Mouse (Mus musculus) Patski (cell line): ENCODE data around the gene Reep3. TPM values are rescaled to one million over a fixed set of nuclear protein-coding genes. Genes with fewer than 3 reads are reported as not detected.

Experiments used
- ATAC-seq: fragments of 100-300 bp; one replicate; pipeline ENCODE4 v1.8.0; 2021
- CTCF ChIA-PET: fragments of 350-600 bp; sonication (Branson Sonifier 250); formaldehyde crosslinking; loops from one replicate; lab custom pipeline; 2022; ENCODE audit warnings: inconsistent platforms; lab: Charles Lee
- POLR2A ChIA-PET: fragments of 350-600 bp; sonication (Branson Sonifier 250); formaldehyde crosslinking; loops from one replicate; lab custom pipeline; 2022; ENCODE audit warnings: antibody characterized with exemption, inconsistent platforms; lab: Charles Lee
- DNase-seq: peaks from one replicate; pipeline ENCODE4 v3.0.0-alpha.2; 2011; ENCODE audit warnings: low read depth, low spot score
- H3K27me3 ChIP-seq: fragments of 371-371 bp; one replicate; pipeline ENCODE4 v1.5.1; 2021
- CTCF ChIP-seq: fragments of 100-300 bp; IDR thresholded peaks from one replicate; pipeline ENCODE4 v1.5.1; 2021
- in situ Hi-C: fragments of 300-500 bp; cut with MboI; formaldehyde crosslinking; loops from 3 replicates; pipeline ENCODE4 v1.11.1; 2018; ENCODE audit warnings: low pct_unique_long_range_greater_than_20kb, mixed read lengths
- polyA plus RNA-seq: library from polyadenylated mRNA; unstranded; gene quantifications from one replicate; pipeline ENCODE4 v1.2.3, GENCODE M21; 2021

The Reep3 gene
- polyA plus RNA-seq, 1 experiment from 2014 or later = 46.6 TPM

DNA sequence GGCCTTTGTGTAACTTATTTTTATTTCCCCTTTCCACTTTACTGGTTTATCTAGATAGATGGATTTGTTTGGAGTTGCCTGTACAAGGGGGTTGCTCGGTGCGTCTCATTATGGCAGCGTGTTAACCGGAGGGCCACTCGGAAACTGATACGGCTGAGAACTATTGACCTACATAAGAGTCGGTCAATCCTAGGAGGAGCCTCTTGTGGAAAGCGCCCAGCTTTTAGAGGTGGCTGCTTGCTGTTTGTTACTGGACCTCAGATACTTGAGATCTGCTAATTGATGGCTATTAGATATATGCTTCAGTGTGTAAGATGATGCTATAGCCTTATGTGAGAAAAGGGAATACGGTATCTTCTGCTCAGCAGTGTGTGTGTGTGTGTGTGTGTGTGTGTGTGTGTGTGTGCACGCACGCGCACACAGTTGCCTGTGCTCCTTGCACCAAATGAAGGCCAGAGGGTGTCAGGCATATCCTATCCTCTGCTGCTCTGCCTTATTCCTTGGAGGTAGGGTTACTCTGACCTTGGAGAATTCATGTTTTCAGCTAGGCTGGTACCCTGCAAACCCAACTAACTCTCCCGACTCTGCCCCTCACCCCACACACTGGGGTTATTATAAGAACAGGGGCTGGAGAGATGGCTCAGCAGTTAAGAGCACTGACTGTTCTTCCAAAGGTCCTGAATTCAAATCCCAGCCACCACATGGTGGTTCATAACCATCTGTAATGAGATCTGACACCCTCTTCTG lies 2.6 kb upstream of the Reep3 start:
- in situ Hi-C loops = loop anchor here (5.0 kb wide), 1 partner anchor 88 kb away; no protein-coding TSS in a partner anchor
- no peak for TF ChIP-seq CTCF
- CTCF ChIA-PET = interaction anchor here (0.8 to 1.7 kb wide), 6 partner anchors 9 to 246 kb away, joined by 3 to 5 read pairs (median 4); no protein-coding TSS in a partner anchor
- POLR2A ChIA-PET = interaction anchor here (0.6 to 2.3 kb wide), 2 partner anchors 120 to 255 kb away, joined by 5 to 7 read pairs; no protein-coding TSS in a partner anchor
- no peak for DNase-seq
- H3K27me3 ChIP-seq = no peaks in the 10 kb centered on the region
- no peak for ATAC-seq

DNA sequence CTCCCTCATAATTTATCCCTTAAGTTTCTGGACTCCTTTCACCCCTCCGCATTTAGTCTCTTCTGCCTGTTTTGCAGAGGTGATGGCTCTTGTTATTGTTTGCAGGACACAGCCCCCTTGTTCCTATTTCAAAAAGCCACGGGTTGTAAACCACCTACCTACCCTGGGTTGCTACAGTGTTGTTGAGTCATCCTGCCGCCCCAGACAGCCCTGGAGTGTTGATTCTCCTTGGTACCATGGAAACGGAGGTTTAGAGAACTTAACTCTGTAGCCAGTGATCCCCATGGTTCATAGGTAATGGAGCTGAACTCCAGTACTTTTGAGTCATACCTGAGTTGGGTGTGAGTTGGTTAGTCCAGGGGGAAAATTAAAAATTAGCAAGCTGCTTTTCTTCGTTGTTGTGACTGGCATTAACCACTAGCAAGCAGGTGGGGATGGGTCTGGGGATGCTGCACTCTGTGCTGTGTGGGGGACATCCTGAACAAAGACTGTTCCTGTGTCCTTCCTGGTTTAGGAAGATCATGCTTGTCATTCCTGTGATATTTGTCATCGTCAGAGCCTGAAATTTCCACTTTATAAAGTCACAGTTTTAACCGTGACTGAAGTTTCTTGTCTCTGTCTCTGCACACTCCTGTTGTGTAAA lies 1.8 kb upstream of the Reep3 start:
- in situ Hi-C loops = loop anchor here (5.0 kb wide), 1 partner anchor 89 kb away; no protein-coding TSS in a partner anchor
- POLR2A ChIA-PET = interaction anchor here (0.6 to 1.2 kb wide), 2 partner anchors 178 to 254 kb away, joined by 3 to 5 read pairs; no protein-coding TSS in a partner anchor

DNA sequence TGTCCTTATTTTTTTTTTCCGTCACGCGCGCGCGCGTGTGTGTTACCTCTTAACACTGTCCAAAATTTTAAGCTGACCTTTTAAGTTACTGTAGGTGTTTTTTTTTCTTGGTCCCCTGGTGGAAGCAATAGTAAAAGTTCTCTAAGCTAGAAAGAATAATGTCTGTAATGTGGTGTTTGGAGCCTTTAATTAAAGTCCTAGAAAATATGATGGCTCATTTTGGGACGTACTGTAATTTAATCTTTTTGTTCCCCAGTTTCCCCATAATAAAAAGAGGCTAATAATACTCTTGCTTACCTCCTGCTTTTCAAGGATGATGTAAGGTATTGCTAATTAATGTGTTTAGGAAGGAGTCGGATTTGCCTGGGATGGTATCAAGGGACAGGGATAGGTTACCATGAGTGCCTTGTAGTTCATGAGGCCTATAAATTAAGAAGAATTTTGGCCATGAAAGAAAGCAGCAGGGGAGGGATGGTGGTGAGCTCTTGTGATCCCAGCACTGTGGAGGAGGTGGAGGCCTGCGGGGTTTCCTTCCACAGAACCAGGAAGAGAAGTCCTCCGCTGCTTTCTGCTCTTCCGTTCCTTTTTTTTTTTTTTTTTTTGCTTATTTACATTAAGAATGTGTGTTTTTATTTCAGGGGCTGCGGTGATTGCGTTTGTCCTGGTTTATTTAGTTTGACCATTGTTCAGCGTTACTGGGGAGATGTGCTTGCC lies 849 bp upstream of the Reep3 start:
- no peak for TF ChIP-seq CTCF
- in situ Hi-C loops = loop anchor here (5.0 kb wide), 1 partner anchor 90 kb away; no protein-coding TSS in a partner anchor
- POLR2A ChIA-PET = interaction anchor here (0.6 to 1.2 kb wide), 6 partner anchors 23 to 766 kb away, joined by 3 to 4 read pairs (median 4); no protein-coding TSS in a partner anchor
- H3K27me3 ChIP-seq = no peaks in the 10 kb centered on the region
- DNase-seq (peak; percentile 13), ATAC-seq (no peak)
- CTCF ChIA-PET = interaction anchor here (1.2 to 2.1 kb wide), 2 partner anchors 22 to 88 kb away, joined by 3 to 6 read pairs; no protein-coding TSS in a partner anchor

More for the DNA sequence above, 1.8 kb upstream of the Reep3 start:
- H3K27me3 ChIP-seq = no peaks in the 10 kb centered on the region
- TF ChIP-seq CTCF = no peak
- CTCF ChIA-PET = interaction anchor here (0.8 to 2.1 kb wide), 3 partner anchors 21 to 96 kb away, joined by 3 to 6 read pairs (median 3); no protein-coding TSS in a partner anchor
- ATAC-seq (peak; percentile 75), DNase-seq (peak; percentile 90)

DNA sequence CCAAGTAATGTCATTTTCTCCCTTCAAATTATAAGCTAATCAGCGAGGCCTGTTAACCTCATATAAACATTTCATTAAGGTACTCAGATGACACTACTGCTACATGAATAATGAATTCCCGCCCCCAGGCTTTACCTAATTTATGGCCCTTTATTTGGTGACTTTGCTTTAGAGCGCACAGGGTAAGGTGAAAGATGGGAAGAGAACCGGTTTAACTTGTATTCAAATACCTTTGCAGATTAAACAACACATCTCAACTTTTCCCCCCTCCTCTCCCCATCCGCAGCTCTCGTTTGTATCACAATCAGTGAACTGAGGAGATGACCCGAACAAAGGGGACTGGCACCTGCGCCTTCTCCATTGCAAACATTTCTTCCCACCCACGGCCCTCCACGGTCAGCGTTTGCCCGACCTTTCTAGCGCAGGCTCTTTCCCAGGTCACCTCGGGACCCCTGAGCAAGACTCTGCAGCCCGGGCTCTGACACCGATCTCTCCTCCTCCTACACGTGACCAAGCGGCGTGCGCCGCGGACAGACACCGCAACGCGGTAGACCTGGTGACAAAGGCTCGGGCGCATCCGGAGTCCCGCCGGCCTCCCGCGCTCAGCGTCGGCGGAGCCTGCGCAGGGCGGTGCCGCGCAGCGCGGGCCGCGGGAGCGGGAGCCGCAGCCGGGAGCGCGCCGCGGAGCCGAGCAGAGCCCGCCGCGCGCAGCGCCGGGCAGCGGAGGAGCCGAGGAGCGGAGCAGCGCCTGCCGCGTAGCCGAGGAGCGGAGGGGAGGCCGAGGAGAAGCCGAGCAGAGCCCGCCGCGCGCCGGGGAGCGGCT lies 736 bp downstream of the Reep3 start, which contains the start of gene Jmjd1c:
Gene Jmjd1c (plus strand): TSS at position 328 of the 823 bp plus-strand sequence.
- ChIA-PET CTCF (interaction anchor here (1.0 kb wide), 1 partner anchor 14 kb away, joined by 4 read pairs; no protein-coding TSS in a partner anchor), POLR2A (interaction anchor here (0.6 to 1.8 kb wide), 2 partner anchors 175 to 180 kb away, joined by 3 to 9 read pairs; no protein-coding TSS in a partner anchor)
- no peaks in the 10 kb centered on the region for H3K27me3 ChIP-seq
- ATAC-seq (peak; percentile 35), DNase-seq (no peak)
- TF ChIP-seq CTCF = no peak
- in situ Hi-C loops = loop anchor here (5.0 kb wide), 1 partner anchor 91 kb away; no protein-coding TSS in a partner anchor

DNA sequence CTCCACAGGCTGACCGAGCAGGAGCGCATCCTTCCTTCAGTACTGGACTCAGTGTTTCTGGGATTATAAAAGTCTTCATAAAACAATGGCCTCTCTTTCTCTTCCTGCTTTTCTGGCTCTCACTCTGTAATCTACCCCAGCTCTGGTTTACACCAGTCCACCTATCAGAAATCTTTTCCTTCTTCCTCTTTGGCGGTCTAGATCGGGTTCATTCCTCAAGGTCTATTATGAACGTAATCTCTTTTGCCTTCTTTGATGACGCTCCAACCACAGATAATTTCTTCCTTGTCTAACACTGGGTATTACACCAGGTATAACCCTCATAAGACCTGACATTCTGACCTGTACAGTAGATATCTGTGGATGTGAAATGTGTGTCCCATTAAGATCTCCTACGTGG lies 1.8 kb downstream of the Reep3 start:
- TF ChIP-seq CTCF = no peak
- ChIA-PET POLR2A (interaction anchor here (0.6 to 1.8 kb wide), 2 partner anchors 174 to 179 kb away, joined by 3 to 9 read pairs; no protein-coding TSS in a partner anchor), CTCF (interaction anchor here (1.6 kb wide), 1 partner anchor 13 kb away, joined by 3 read pairs; no protein-coding TSS in a partner anchor)
- in situ Hi-C loops = loop anchor here (5.0 kb wide), 1 partner anchor 92 kb away; no protein-coding TSS in a partner anchor
- ATAC-seq (no peak), DNase-seq (no peak)
- H3K27me3 ChIP-seq = no peaks in the 10 kb centered on the region

DNA sequence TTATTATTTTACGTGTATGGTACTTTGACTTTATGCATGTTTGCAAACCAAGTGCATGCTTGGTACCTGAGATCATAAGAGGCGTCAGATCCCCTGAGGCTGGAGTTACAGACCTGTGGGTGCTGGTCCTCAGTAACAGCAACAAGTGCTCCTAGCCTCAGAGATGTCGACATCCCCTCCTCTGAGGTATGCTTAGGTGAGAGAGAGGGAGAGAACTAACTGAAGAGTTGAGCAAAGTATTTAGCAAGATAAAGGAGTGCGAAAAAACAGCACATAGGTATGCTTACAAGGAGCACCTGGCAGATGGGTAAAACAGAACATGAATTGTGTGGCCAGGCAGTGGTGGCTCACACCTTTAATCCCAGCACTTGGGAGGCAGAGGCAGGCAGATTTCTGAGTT lies 6.1 kb downstream of the Reep3 start:
- ChIA-PET POLR2A (no interaction called here), CTCF (no interaction called here)
- no peak for DNase-seq
- no peaks in the 10 kb centered on the region for H3K27me3 ChIP-seq
- TF ChIP-seq CTCF = no peak
- ATAC-seq = no peak
- in situ Hi-C loops = no loop called here

DNA sequence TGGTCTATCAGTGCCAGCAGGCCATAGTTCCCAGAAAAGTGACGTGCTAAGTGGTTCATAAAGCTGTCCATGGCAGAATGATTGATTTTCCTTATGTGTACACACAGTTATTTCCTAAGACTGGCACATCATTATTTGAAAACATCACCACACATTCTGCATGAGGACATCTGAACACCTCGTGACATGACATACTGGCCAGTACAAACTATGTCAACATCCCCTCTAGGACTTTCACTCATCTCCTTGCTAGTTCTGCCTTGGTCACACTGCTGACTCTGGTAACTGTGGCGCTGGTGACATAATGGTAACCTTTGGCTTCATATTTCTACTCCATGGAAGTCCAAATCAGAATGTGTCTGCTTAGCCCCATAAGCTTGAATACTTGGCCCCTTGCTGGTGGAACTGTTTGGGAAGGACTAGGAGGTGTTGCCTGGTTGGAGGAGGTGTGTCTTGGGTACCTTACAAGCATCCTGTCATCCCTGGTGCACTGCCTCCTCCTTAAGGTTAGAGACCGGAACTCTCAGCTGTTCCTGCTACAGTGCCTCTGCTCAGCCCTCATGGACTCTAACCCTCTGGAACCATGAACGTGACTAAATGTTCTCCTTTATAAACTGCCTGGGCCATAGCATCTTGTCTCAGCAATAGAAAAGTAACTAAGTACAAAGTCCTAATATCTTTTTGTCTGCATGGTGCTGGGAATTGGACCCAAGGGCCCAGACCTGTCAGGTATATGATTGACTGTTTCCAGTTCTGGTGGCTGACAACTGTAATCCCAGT lies 9.1 kb downstream of the Reep3 start:
- DNase-seq = no peak
- in situ Hi-C loops = no loop called here
- no peak for TF ChIP-seq CTCF
- ChIA-PET POLR2A (no interaction called here), CTCF (interaction anchor here (1.4 kb wide), 1 partner anchor 16 kb away, joined by 3 read pairs; no protein-coding TSS in a partner anchor)
- ATAC-seq = no peak
- H3K27me3 ChIP-seq = no peaks in the 10 kb centered on the region

DNA sequence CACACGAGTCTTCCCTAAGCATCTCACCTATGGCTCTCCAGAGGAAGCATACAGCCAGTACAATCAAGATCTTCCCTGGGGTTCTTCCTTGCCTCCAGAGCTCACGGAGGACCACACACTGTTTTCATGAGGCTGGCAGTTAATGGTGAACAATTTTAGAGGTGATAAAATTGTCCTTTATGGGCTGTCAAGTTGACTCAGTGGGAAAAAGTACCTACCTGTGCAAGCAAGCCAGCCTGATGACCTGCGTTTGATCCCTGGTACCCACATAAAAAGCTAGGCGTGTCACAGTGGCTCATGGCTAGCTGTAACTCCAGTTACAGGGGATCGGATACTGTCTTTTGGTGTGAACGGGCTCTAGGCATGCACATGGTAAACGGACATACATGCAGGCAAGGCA lies 10.8 kb downstream of the Reep3 start:
- POLR2A ChIA-PET = no interaction called here
- TF ChIP-seq CTCF = no peak
- in situ Hi-C loops = no loop called here

More for the DNA sequence above, 10.8 kb downstream of the Reep3 start:
- DNase-seq = no peak
- CTCF ChIA-PET = no interaction called here
- no peaks in the 10 kb centered on the region for H3K27me3 ChIP-seq
- ATAC-seq = no peak
